Mouse (Mus musculus) 3134 (cell line): ENCODE results near the gene C130050O18Rik.

ENCODE experiments used
- DNase-seq: peaks from one replicate; pipeline ENCODE4 v3.0.0-alpha.2; 2011; ENCODE audit warnings: low spot score; ENCODE audit not compliant: insufficient read length; ENCODE audit errors: extremely low read depth

C130050O18Rik gene

GRCm38 (mm10) chr5:139453031-139453430, 48.0 kb downstream of the C130050O18Rik start:
- DNase-seq: no peak

- no peak for DNase-seq
These were observed 50.1 kb downstream of the C130050O18Rik start for GRCm38 (mm10) chr5:139455166-139455565.

GRCm38 (mm10) chr5:139457241-139457640, 52.2 kb downstream of the C130050O18Rik start:
- no peak for DNase-seq

GRCm38 (mm10) chr5:139459938-139460337, 54.9 kb downstream of the C130050O18Rik start:
- no peak for DNase-seq

- DNase-seq: peak; percentile 95
These were observed 55.4 kb downstream of the C130050O18Rik start, which contains the start of gene 3110082I17Rik for GRCm38 (mm10) chr5:139460384-139461067. 3110082I17Rik (minus strand) TSS chr5:139460527.

GRCm38 (mm10) chr5:139464874-139465273, 59.8 kb downstream of the C130050O18Rik start:
- DNase-seq: no peak
